Mouse (Mus musculus): Measurements from ENCODE around the gene Iqsec1. TPM values are rescaled to one million over a fixed set of nuclear protein-coding genes. Genes with fewer than 3 reads are reported as not detected.
A peak's percentile ranks its signal among the peaks of the same experiment; 100 is the strongest.

The Iqsec1 gene
- 6.6 and 8.0 TPM in 2 replicates for polyA plus RNA-seq (2016; fragmentation: Nextera tagmentation; extraction: Ambion mirVana)

DNA sequence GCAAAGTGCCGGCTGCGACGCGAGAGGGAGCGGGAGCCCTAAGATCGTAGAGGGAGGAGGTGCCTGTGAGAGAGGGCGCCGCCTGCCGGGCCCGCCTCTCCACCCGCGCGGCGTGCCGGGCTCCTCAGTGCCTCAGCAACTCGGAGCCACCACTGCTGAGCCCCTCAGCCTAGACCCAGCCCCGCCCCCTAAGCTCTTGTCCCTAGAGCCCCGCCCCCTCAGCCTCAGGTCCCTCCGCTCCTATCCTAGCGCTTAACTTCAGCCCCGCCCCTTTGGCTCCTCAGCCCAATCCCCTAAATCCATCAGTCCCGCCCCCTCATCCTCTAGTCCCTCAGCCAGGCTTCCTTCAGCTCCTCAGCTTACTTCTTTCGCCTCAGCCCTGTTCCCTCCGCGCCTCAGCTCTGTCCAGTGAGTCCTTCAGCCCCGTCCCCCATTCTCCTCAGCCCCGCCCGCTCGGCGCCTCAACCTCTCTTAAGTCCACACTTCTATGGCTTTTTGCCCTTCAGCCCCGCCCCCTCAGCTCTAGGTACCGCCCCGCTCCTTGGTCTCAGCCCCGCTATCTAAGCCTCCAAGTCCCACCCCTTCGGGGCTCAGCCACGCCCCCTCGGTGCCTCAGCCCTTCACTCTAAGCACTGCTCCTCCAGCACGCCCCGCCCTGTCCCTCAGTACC, at the start of gene Iqsec1:
Gene Iqsec1, minus strand, starts transcription at position 38 of the 670 bp plus-strand sequence.
- Histone ChIP-seq H3K36me3 (replicated peaks) (no peaks in the 10 kb centered on the region), H3K27me3 (replicated peaks; ENCODE audit: low read depth, poor library complexity, severe bottlenecking) (peaks cover 41% of the 10 kb centered on the region), H3K4me1 (peaks cover 40% of the 10 kb centered on the region), H3K27ac (replicated peaks) (peak within 1 kb of the TSS; percentile 78), H3K9me3 (peaks cover 4% of the 10 kb centered on the region; the same call in 1 of the 2 replicates), H3K4me3 (peak within 1 kb of the TSS; percentile 74)
- peak; percentile 99 for DNase-seq (ENCODE audit: low spot score)
- WGBS = under 1% methylated on average over 39 of the region's 39 CpGs

DNA sequence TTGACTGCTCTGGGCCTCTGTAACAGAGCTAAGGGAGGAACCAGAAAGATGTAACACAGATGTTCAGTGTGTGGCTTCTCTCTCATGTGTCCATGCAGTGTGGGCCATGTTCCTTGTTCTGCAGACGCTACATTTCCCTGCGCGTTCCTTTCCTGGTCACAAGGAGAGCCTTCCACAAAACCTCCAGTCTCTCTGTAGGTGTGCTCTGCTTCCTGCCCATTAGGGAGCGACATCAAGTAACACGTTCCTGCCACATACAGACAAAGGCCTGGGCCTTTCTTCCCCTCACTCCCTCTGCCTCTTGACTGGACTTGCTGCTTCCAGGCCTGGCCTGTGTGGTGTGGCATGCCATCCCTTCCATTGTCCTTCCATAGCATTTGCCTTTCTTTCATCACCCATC, 39.8 kb upstream of the Iqsec1 start:
- Histone ChIP-seq H3K9me3 (no peaks in the 10 kb centered on the region), H3K27ac (replicated peaks) (no peak overlapping the region), H3K4me1 (no peaks in the 10 kb centered on the region), H3K36me3 (replicated peaks) (peaks cover 12% of the 10 kb centered on the region), H3K27me3 (replicated peaks; ENCODE audit: low read depth, poor library complexity, severe bottlenecking) (no peaks in the 10 kb centered on the region), H3K4me3 (no peak overlapping the region)
- 85% methylated on average over 5 of the region's 5 CpGs for WGBS
- DNase-seq (ENCODE audit: low spot score) = no peak

DNA sequence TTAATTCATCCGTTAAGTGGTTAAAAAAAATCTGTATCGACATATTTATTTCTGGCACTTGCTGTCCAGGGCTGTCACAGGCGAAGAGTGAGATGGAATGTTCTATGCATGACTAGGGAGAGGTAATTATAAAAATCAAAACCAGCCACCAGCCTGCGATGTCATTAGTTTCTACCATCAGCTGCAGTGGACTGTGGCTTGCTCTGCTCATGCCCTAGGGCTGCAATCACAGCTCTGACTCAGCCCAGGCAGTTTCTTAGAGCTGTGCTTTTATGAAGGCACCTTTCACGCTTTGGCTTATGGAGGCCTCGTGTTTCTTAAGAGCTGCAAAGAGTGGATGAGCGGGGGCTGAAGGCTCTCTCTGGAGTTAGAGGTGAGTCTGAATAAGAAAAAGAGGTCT, 32.3 kb upstream of the Iqsec1 start:
- Histone ChIP-seq H3K27ac (replicated peaks) (no peak overlapping the region), H3K36me3 (replicated peaks) (peaks cover 6% of the 10 kb centered on the region; the same call in 1 of the 2 replicates), H3K9me3 (no peaks in the 10 kb centered on the region), H3K4me3 (no peak overlapping the region), H3K27me3 (replicated peaks; ENCODE audit: low read depth, poor library complexity, severe bottlenecking) (no peaks in the 10 kb centered on the region), H3K4me1 (peaks cover 13% of the 10 kb centered on the region)
- DNase-seq (ENCODE audit: low spot score) = peak; percentile 21
- 65% methylated on average over 7 of the region's 7 CpGs for WGBS

DNA sequence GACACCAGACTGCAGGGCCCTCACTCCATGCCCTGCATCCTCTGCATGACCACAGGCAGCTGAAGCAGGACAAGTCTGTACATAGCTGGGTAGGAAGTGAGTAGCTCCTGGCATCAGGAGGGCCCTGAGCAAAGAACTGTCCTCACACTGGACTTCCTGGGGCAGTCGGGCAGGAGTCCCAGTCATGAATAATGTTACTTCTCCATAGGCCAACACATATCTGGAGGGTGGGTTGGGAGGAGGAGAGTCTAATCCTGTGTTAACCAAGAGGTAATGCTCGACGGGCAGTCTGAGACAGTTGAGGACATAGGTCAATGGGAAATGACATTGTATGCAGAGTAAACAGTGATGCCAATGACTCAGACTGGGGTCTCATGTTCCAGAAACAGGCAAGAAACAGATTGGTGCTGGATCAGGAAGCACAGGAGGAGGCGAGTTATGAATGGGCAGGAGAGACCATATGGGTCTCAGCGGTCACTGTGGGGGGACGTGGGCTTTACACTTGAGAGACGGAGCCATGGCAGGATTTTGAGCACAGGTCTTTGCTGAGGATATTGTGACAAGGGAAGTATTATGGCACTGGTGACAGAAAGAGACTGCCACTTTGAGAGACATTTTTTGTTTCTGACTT, 28.2 kb upstream of the Iqsec1 start:
- H3K27ac ChIP-seq (replicated peaks) = no peak overlapping the region
- H3K36me3 ChIP-seq (replicated peaks) = peaks cover 6% of the 10 kb centered on the region; the same call in 1 of the 2 replicates
- no peaks in the 10 kb centered on the region for H3K9me3 ChIP-seq
- WGBS = 82% methylated on average over 7 of the region's 7 CpGs
- H3K27me3 ChIP-seq (replicated peaks; ENCODE audit: low read depth, poor library complexity, severe bottlenecking) = no peaks in the 10 kb centered on the region
- no peak for DNase-seq (ENCODE audit: low spot score)
- H3K4me3 ChIP-seq = no peak overlapping the region
- peaks cover 22% of the 10 kb centered on the region for H3K4me1 ChIP-seq

DNA sequence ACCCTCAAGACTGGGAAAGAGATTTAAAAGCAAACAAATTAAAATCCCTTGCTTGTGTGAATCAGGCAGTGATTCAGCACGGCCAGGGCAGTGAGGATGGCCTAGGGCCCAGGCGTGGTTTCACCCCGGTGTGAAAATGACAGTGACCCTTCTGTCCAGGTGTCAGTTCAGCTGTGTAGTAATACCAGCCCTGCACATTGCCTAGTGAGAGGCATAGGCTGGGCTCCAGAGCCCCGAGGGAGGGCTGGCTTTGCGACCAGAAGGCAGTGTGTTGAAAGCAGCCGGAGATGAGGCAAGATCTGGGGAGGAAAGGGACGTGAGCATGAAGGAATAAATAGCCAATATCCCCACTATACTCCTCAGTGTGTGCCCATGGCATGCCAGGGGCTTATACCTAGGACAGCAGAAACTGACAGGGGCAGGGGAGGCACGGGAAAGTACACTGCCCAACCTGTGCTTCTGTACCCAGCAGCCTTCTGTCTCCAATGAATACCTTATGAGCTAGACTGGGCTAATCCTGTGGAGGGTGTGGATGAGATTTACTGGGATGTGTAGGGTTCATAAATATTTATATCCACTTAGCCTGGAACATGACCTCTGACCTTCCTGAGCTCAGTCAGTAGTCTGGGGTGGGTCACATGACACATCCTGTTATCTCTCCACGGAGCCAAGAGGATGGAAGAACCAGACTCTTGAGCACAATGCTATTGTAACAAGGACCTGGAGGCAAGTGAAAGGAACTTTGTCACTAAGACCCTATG, 25.9 kb upstream of the Iqsec1 start:
- no peak overlapping the region for H3K27ac ChIP-seq (replicated peaks)

DNA sequence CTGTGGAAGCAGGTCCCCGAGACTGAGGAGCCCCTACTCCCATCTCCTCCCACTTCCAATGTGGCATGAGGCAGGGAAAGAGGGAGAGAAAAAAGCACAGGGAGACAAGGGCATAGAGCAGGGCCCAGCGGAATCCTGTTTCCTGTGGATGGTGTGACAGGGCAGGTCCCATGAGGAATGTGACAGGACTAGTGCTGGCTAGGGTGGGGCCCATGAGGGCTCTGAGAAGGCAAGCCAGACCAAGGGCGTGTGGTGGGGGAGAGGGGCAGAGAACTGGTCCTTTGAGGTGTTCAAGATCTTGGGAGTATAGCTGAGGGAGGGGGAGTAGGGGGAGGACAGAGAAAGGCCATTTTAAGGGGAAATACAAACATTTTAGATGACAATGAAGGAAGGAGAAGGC, 24.0 kb upstream of the Iqsec1 start:
- Histone ChIP-seq H3K27me3 (replicated peaks; ENCODE audit: low read depth, poor library complexity, severe bottlenecking) (no peaks in the 10 kb centered on the region), H3K9me3 (no peaks in the 10 kb centered on the region), H3K4me3 (no peak overlapping the region), H3K36me3 (replicated peaks) (no peaks in the 10 kb centered on the region; the same call in 1 of the 2 replicates), H3K27ac (replicated peaks) (no peak overlapping the region), H3K4me1 (peaks cover 9% of the 10 kb centered on the region; the same call in 1 of the 2 replicates)
- no peak for DNase-seq (ENCODE audit: low spot score)
- WGBS = 75% methylated on average over 3 of the region's 3 CpGs

More for the DNA sequence above, 25.9 kb upstream of the Iqsec1 start:
- Histone ChIP-seq H3K9me3 (no peaks in the 10 kb centered on the region), H3K4me3 (no peak overlapping the region), H3K4me1 (peaks cover 9% of the 10 kb centered on the region; the same call in 1 of the 2 replicates), H3K36me3 (replicated peaks) (peaks cover under 1% of the 10 kb centered on the region; the same call in 1 of the 2 replicates), H3K27me3 (replicated peaks; ENCODE audit: low read depth, poor library complexity, severe bottlenecking) (no peaks in the 10 kb centered on the region)
- WGBS = 65% methylated on average over 9 of the region's 9 CpGs
- DNase-seq (ENCODE audit: low spot score) = no peak

DNA sequence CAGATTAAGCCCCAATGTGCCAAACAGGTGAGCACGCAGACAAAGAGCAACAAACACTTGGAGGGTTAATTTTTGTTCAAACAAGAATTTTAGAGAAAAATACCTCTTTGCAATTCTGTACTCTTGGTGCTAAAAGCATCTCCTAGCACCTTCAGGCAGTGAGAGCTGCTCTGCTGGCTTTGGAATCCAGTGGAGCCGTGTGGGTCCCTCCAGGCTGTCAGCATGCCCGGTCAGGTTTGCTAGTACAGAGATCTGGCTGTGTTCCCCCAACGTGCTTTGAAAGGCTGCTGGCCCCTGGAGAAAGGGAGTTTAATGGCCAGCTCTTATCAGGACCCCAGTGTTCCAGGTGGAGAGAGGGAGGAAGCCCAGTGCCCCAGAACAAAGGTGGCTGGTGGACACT, 23.1 kb upstream of the Iqsec1 start:
- Histone ChIP-seq H3K27ac (replicated peaks) (no peak overlapping the region), H3K4me3 (no peak overlapping the region), H3K27me3 (replicated peaks; ENCODE audit: low read depth, poor library complexity, severe bottlenecking) (no peaks in the 10 kb centered on the region), H3K36me3 (replicated peaks) (no peaks in the 10 kb centered on the region; the same call in 1 of the 2 replicates), H3K4me1 (peaks cover 9% of the 10 kb centered on the region; the same call in 1 of the 2 replicates), H3K9me3 (no peaks in the 10 kb centered on the region)
- 71% methylated on average over 4 of the region's 4 CpGs for WGBS
- no peak for DNase-seq (ENCODE audit: low spot score)

DNA sequence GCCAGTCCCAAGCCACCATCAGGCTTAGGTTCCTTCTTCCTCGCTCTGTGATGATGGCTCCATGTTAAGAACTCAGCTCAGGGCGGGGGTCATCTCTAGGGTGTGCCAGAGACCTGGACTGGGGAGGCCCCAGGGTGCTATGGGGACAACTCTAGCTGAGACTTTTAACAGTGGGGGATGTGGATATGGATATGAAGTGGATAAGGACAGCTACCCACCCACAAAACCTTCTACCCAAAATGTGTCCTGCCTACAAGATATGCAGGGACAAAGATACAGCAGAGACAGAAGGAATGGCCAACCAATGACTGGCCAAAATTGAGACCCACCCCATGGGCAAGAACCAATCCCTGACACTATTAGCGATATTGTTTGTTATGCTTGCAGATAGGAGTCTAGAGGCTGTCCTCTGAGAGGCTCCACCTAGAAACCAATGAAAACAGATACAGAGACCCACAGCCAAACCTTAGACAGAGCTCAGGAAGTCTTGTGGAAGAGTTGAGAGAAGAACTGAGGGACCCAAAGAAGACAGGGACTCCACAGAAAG, 19.9 kb upstream of the Iqsec1 start:
- 88% methylated on average over 3 of the region's 3 CpGs for WGBS
- Histone ChIP-seq H3K4me3 (no peak overlapping the region), H3K36me3 (replicated peaks) (no peaks in the 10 kb centered on the region), H3K4me1 (peaks cover 6% of the 10 kb centered on the region), H3K9me3 (no peaks in the 10 kb centered on the region), H3K27me3 (replicated peaks; ENCODE audit: low read depth, poor library complexity, severe bottlenecking) (peaks cover 6% of the 10 kb centered on the region), H3K27ac (replicated peaks) (no peak overlapping the region)
- no peak for DNase-seq (ENCODE audit: low spot score)

DNA sequence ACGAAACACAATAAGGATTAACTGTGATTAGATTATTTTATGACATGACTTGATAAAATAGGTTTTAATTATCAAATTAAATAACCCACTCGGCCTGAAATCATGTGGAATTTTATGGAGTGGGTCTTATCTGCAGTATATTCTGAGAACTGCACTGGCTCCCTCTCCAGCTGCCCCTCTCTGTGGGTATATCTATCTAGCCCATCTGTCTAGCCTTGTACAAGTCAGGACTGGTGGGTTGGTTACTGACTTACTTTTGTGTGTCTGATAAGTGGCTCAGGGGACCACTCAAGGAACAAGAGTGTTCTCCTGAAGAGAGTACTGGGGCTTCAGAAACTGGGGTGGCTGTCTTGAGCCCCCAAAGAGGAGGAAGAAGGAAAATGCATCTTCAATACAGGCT, 18.7 kb upstream of the Iqsec1 start:
- H3K27ac ChIP-seq (replicated peaks) = no peak overlapping the region
- WGBS = 79% methylated on average over 2 of the region's 2 CpGs

DNA sequence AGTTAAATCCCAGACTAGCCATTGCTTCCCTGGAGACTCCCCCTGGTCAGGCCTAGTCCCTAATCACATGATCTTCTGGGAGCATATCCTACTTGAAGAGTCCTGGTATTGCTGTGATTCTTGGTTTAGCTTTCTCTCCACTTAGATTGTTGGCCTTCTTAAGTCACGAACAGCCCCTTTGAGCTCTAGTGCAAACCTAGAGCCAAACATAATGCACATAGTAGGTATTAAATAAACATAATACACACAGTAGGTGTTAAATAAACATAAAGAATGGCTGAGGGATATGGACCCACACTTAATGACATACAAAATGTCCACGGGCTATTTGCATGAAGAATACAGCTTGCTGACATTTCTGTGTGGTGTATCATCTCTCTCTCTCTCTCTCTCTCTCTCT, 15.7 kb upstream of the Iqsec1 start:
- no peaks in the 10 kb centered on the region for H3K36me3 ChIP-seq (replicated peaks)
- DNase-seq (ENCODE audit: low spot score) = no peak
- H3K27ac ChIP-seq (replicated peaks) = no peak overlapping the region
- H3K4me1 ChIP-seq = peaks cover 21% of the 10 kb centered on the region
- H3K9me3 ChIP-seq = no peaks in the 10 kb centered on the region
- 87% methylated on average over 2 of the region's 2 CpGs for WGBS
- H3K4me3 ChIP-seq = no peak overlapping the region
- peaks cover 35% of the 10 kb centered on the region for H3K27me3 ChIP-seq (replicated peaks; ENCODE audit: low read depth, poor library complexity, severe bottlenecking)

More for the DNA sequence above, 18.7 kb upstream of the Iqsec1 start:
- H3K9me3 ChIP-seq = no peaks in the 10 kb centered on the region
- no peak for DNase-seq (ENCODE audit: low spot score)
- peaks cover 8% of the 10 kb centered on the region for H3K27me3 ChIP-seq (replicated peaks; ENCODE audit: low read depth, poor library complexity, severe bottlenecking)
- H3K4me3 ChIP-seq = no peak overlapping the region
- peaks cover 8% of the 10 kb centered on the region for H3K4me1 ChIP-seq
- no peaks in the 10 kb centered on the region for H3K36me3 ChIP-seq (replicated peaks)

DNA sequence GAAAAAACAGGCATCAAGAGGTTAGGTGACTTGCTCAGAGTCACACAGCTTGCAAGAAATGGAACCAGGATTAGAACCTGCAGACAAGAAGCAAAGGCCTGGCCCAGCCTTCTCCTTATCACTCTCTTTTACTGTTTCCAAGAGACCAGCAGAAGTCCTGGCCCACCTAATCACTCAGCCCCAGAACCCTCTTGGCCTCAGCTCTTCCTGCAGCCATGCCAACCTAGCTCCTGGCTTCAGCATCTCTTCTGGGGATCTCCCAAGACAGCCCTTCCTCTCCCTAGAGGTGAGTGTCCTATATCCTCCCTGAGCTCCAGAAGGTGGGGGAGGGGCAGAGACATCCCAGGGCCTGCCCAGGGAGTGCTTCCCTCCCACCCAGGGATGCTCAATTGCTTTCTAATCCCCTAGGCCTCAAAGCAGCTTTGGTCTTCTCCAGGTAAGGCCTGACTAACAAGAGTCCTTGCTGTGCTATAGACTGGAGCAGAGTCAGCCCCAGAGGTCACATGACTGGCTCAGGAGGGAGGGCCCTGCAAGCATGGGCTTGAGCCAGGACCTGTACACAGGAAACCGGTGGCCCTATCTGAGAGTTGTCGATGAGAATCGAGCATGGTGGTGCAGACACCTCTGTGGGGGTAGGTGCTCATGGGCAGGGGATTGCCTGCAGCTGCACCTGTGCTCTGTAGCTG, 15.0 kb upstream of the Iqsec1 start:
- DNase-seq (ENCODE audit: low spot score) = no peak
- no peaks in the 10 kb centered on the region for H3K36me3 ChIP-seq (replicated peaks)
- H3K27me3 ChIP-seq (replicated peaks; ENCODE audit: low read depth, poor library complexity, severe bottlenecking) = peaks cover 35% of the 10 kb centered on the region
- 26% methylated on average over 3 of the region's 3 CpGs for WGBS
- H3K27ac ChIP-seq (replicated peaks) = no peak overlapping the region; the same call in 1 of the 2 replicates
- H3K9me3 ChIP-seq = no peaks in the 10 kb centered on the region
- no peak overlapping the region for H3K4me3 ChIP-seq
- H3K4me1 ChIP-seq = peaks cover 21% of the 10 kb centered on the region

DNA sequence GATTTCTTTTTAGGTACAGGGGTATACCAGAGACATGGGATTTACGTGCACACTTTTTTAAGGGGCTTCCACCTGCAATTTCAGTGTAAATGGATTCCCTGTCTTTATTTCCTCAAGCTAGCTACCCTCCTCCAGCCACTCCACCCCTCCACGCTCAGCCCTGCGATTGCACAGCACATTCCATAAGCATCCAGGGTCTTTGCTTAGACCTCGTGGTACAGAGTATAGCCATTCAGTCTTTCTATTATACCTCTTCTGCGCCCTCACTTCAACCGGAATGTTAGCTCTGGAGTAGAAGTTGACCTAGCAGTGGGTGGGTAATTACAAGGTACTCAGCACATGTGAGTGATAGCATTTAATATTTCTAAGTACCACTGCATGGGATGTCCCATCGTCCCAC, 13.1 kb upstream of the Iqsec1 start:
- Histone ChIP-seq H3K4me1 (peaks cover 21% of the 10 kb centered on the region), H3K4me3 (no peak overlapping the region), H3K36me3 (replicated peaks) (no peaks in the 10 kb centered on the region), H3K27me3 (replicated peaks; ENCODE audit: low read depth, poor library complexity, severe bottlenecking) (peaks cover 35% of the 10 kb centered on the region), H3K9me3 (no peaks in the 10 kb centered on the region), H3K27ac (replicated peaks) (no peak overlapping the region)
- DNase-seq (ENCODE audit: low spot score) = no peak
- 38% methylated on average over 7 of the region's 7 CpGs for WGBS
